Mouse (Mus musculus): Measurements from ENCODE around the gene Socs3.

The Socs3 gene

DNA sequence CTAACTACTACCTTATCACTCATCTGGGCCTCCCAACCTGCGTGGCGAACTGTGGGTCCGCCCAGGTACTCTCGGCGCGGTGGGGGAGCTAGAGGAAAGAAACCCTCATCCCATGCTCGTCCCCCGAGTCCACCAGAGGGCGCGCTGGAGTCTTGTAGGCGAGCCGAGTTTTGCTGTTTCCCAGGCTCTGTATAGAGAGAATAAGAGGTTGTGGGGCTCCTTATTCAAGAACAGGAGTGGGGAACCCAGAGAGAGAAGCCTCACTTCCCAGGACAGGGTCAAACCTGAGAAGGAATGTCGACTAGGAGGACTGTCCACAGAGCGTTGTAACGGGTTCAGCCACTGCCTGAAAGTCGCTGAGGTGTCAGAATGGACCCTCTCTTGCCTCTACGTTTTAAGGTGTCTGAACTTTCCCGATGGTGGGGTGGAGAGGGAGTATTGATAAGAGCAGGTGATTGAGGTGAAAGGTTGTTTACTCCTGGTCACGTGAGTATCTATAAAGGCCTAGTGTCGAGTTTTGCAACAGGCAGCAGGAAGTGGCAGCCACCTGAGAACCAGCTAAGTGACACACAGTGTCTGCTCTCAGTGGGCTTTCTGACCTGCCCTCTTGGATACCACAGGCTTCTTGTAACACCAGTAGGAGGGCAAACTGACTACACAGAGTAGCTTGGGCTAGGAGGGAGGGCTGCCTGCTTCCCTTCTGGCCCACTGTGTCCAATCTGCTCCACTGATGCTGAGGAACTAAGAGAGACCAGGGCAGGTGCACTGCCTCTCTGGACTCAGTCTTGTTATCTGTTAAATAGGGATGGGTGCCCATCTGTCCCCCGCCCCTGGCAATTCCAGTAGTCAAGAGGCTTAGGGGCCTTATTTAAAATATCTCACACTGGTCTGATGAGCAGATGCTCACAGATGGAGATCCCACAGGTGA, at the start of gene Socs3:
Gene Socs3 (minus strand): TSS at position 103 of the 928 bp plus-strand sequence.
- DNase-seq (ENCODE audit: low read depth, low spot score): peak; percentile 92
- no peaks in the 10 kb centered on the region for H3K27me3 ChIP-seq (ENCODE audit: control insufficient read depth, insufficient read depth, low read length, poor library complexity, severe bottlenecking)
- H3K36me3 ChIP-seq (ENCODE audit: control insufficient read depth, insufficient read depth, low read length, poor library complexity, severe bottlenecking): no peaks in the 10 kb centered on the region

DNA sequence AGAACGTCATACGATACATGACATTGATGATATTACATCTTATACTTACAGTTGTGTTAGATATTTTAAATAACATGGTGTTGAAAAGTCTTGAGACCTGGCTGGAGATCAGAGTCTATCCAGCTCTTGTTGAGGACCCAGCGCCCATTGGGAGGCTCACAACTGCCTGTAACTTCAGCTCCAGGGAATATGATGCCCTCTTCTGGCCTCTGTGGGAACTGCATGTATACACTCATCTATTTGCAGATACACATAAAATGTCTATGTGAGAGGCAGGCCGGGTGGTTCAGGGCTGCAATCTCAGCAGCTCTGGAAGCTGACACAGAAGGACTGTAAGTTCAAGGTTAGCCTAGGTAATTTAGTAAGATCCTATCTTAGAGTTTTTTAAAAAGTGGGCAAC, 48.5 kb upstream of the Socs3 start:
- DNase-seq (ENCODE audit: low read depth, low spot score): peak; percentile 56
- H3K36me3 ChIP-seq (ENCODE audit: control insufficient read depth, insufficient read depth, low read length, poor library complexity, severe bottlenecking): peaks cover 3% of the 10 kb centered on the region; the same call in 1 of the 2 replicates

DNA sequence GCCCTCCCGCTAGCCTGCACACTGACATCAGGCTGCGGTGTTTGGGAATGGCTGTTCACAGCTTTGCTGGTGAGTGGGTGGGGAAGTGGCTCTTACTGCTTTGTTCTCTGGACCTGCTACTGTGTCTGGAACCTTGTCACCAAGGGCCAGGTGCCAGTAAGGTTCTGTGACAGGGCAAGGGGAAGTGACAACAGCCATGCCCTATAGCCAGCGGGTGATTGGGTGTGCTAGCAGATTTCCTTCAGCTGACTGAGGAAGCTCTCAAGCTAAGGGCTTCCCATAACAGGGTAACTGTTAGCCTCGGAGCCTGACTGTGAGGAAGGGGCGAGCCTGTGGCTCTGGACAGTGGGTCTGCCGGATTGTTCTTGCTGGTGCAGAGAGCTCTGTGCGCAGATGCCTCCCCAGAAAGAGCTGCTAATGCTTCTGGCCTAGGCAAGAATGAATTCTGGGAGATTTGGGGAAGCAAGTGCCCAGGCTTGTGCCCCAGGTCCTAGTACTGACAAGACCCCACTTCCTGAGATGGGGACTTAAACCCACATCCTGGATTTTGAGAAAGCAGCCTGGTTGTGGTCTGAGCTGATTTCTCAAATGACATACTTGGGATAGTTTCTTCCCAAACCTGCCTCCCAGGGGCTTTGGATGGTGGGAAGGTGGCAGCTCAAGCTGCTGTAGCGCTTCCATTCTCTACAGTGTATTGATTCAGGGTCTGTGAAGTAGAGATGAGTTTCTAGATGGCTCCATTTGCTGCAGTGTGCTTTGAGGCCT, 45.7 kb upstream of the Socs3 start:
- H3K27me3 ChIP-seq (ENCODE audit: control insufficient read depth, insufficient read depth, low read length, poor library complexity, severe bottlenecking): no peaks in the 10 kb centered on the region
- peak; percentile 71 for DNase-seq (ENCODE audit: low read depth, low spot score)
- peaks cover 3% of the 10 kb centered on the region; the same call in 1 of the 2 replicates for H3K36me3 ChIP-seq (ENCODE audit: control insufficient read depth, insufficient read depth, low read length, poor library complexity, severe bottlenecking)

More for the DNA sequence above, 48.5 kb upstream of the Socs3 start:
- H3K27me3 ChIP-seq (ENCODE audit: control insufficient read depth, insufficient read depth, low read length, poor library complexity, severe bottlenecking): no peaks in the 10 kb centered on the region

DNA sequence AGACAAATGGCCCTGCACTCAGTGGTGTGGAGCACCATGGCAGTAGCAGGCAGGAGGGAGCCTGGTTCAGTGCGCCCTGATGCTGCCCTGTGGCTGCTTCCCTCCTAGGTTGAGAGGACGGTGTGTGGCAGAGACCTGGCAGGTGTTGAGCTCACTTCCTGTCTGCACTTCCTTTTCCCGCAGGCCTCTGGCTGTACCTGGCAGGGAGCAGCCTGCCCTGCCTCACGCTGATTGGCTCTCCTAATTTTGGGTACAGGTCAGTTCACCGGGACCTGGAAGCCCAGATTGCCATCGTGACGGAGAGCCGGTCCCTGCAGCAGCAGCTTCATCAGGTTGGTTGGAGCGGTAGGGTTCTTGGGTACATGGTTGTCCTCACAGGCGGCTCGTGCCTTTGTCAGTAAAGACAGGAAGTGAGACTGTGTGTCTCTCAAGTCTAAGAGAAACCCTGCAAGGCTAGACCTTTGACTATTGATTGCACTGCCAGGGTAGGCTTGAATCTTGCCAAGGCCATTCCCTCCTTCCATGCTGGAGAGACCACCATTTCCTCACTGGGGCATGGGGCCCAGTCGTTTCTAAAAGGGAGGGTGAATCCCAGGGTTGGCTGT, 44.6 kb upstream of the Socs3 start:
- Histone ChIP-seq H3K36me3 (ENCODE audit: control insufficient read depth, insufficient read depth, low read length, poor library complexity, severe bottlenecking) (peaks cover 3% of the 10 kb centered on the region; the same call in 1 of the 2 replicates), H3K27me3 (ENCODE audit: control insufficient read depth, insufficient read depth, low read length, poor library complexity, severe bottlenecking) (no peaks in the 10 kb centered on the region)
- DNase-seq (ENCODE audit: low read depth, low spot score): peak; percentile 64

DNA sequence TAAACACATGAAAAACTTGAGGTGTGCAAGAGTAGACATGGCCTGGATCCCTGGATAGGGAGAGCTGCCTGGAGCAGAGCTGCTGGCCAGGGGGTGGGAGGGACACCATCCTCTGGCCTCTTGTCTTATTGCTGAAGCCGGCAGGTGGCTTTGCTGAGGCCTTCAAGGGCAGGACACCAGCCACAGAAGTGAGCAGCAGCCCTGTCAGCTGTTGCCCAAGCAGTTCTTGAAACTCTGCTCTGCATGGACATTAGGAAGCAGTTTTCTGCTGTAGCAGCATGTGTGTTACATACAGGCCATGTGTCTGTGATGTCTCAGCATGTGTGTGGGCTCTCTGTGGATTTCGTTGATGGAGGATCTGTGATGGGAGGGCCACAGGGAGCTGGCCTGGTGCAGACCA, 43.5 kb upstream of the Socs3 start:
- Histone ChIP-seq H3K27me3 (ENCODE audit: control insufficient read depth, insufficient read depth, low read length, poor library complexity, severe bottlenecking) (no peaks in the 10 kb centered on the region), H3K36me3 (ENCODE audit: control insufficient read depth, insufficient read depth, low read length, poor library complexity, severe bottlenecking) (peaks cover under 1% of the 10 kb centered on the region; the same call in 1 of the 2 replicates)
- DNase-seq (ENCODE audit: low read depth, low spot score): no peak

DNA sequence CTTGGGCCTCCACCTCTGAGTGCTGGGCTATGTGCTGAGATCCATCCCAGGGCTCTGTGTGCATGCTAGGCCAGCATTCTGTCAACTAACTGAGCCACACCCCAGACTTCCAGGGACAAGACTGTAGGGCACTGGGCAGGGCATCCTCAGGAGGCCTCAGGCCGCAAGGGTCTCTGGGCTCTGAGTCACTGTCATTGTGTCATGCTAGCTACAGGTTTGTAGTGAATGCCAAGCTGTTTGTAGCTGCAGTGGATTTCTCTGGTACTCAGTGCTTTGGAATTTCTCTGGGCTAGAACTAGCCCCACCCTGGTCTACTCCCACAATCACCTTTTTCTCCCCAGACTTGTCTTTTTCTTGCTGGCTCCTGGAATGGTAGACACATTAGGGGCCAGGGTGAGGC, 42.7 kb upstream of the Socs3 start:
- Histone ChIP-seq H3K27me3 (ENCODE audit: control insufficient read depth, insufficient read depth, low read length, poor library complexity, severe bottlenecking) (no peaks in the 10 kb centered on the region), H3K36me3 (ENCODE audit: control insufficient read depth, insufficient read depth, low read length, poor library complexity, severe bottlenecking) (no peaks in the 10 kb centered on the region)
- no peak for DNase-seq (ENCODE audit: low read depth, low spot score)

DNA sequence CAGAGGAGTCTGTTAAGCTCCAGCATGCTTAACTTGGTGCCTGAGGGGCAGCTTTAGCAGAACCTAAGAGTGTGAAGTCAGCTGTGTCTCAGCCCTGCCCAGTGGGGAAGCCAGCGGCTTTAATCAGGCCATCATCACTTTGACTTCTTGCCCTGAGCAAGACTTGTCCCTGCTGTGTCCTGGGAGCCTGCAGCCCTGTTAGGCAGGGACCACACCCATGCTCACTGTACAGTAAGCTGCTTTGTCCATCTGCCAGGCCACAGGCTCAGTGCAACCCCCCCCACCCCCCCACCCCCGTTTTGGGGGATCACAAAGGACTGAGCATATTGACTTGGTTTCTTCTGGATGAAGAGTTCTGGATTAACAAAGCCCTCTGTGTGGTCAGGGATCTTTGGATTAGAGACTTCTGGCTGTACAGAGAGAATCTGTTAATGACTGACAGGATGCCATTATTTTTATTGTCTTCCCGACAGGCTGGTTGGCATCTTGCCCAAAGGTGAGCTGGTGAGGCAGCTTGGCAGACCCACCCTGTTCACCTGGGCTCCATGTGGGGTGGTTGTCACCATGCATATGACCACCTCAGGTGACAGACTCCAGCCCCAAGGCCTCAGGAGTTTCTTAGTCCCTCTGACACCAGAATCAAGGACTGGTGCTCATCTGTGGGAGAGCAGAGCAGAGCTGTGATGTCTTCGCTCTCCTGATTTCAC, 40.2 kb upstream of the Socs3 start:
- no peak for DNase-seq (ENCODE audit: low read depth, low spot score)
- Histone ChIP-seq H3K36me3 (ENCODE audit: control insufficient read depth, insufficient read depth, low read length, poor library complexity, severe bottlenecking) (peaks cover 5% of the 10 kb centered on the region), H3K27me3 (ENCODE audit: control insufficient read depth, insufficient read depth, low read length, poor library complexity, severe bottlenecking) (no peaks in the 10 kb centered on the region)

DNA sequence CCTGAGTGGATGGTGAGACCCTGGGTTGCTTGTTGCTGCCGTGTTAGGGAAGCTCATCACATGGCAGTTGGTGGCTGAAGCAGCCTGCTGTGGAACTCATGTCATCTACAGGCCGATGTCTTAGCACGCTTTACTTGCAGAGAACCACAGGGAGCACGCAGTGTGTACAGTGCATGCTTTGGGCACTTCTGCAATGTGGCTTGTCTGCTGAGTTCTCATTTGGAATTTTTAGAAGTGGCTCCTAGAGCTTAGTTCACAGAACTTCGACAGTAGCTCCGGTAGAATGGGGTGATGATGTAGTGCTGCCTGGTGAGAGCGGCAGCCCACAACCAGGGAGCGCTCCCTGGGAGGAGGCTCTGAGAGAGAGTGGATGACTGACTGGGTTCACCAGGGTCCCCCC, 39.0 kb upstream of the Socs3 start:
- H3K27me3 ChIP-seq (ENCODE audit: control insufficient read depth, insufficient read depth, low read length, poor library complexity, severe bottlenecking): no peaks in the 10 kb centered on the region
- peaks cover 5% of the 10 kb centered on the region for H3K36me3 ChIP-seq (ENCODE audit: control insufficient read depth, insufficient read depth, low read length, poor library complexity, severe bottlenecking)
- no peak for DNase-seq (ENCODE audit: low read depth, low spot score)

DNA sequence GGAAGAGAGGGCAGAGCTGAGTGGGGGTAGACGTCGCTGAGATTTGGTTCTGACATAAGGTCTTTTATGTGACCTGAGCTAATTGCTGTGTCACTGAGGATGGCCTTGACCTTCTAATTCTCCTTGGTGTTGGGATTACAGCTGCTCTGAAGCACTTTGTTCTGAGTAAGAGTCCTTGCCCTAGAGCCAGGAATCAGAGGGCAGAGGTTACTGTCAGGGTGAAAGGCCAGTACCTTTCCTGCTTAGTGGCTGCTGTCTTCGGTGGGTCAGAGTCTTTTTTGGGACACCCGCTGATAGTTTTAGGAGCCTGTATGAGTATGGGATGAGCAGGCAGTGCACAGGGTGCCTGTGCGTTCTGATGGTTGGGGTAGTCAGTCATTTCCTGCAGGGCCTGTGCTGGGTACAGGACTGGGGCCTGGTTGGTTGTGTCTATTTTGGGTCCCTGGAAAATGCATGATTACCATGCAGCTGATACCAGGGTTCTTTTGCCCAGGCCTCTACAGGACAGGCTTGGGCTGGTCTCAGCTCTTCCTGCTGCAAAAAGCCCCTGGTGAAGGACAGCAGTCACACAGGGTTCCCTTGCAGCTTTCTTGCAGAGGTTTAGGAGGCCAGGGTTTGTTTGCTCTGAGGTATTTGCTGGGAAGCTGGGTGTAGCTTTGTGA, 38.4 kb upstream of the Socs3 start:
- peaks cover 11% of the 10 kb centered on the region for H3K36me3 ChIP-seq (ENCODE audit: control insufficient read depth, insufficient read depth, low read length, poor library complexity, severe bottlenecking)

DNA sequence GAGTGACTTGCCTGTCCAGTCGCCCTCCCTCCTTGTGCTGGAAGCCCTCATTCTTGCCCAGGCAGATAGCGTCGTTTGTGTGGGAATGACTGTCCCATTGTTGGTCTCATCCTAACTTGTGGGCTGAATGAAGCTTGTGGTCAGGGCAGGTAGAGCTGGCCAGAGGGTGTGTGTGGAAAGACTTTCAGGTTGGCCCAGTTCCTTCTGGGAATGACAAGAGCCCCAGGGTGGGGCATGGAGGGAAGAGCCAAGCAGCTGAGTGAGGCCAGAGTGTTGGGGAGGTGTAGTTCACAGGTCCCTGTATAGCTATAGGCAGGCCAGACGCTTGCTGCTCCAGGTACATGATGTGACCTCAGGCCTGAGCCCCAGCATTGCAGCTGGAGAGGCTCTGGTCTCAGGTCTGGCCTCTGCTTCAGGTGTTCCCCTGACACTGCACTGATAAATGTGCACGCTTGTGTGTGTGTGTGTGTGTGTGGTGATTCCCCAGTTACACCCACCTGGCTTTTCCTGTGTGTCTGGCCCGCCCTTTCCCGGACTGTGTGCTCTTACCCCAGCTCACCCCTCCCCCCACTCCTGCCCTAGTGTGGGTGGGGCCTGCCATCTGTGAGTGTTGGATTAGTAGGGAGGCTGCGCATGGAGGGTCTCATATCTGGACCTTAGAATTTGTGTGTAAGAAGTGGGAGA, 37.8 kb upstream of the Socs3 start:
- no peaks in the 10 kb centered on the region for H3K27me3 ChIP-seq (ENCODE audit: control insufficient read depth, insufficient read depth, low read length, poor library complexity, severe bottlenecking)
- H3K36me3 ChIP-seq (ENCODE audit: control insufficient read depth, insufficient read depth, low read length, poor library complexity, severe bottlenecking): peaks cover 11% of the 10 kb centered on the region
- no peak for DNase-seq (ENCODE audit: low read depth, low spot score)

More for the DNA sequence above, 38.4 kb upstream of the Socs3 start:
- no peak for DNase-seq (ENCODE audit: low read depth, low spot score)
- no peaks in the 10 kb centered on the region for H3K27me3 ChIP-seq (ENCODE audit: control insufficient read depth, insufficient read depth, low read length, poor library complexity, severe bottlenecking)

DNA sequence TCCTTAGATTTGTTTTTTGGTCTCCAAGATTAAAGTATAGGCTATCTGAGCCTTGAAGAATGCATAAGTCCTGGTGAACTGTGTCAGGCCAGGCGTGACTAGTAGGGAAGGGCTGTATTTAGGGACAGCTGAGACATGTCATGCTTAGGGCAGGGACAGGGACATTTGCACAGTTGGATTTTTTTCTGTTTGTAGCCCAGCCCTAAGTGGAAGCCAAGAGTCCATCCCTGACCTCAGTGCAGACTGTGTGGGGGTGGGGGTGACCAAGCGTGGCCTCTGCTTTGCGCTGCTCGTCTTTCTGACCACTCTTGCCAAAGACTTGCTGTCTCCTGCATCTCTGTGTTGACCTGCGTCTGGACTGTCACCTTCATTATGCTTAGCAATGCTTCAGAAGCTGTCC, 34.4 kb upstream of the Socs3 start:
- DNase-seq (ENCODE audit: low read depth, low spot score): no peak
- Histone ChIP-seq H3K27me3 (ENCODE audit: control insufficient read depth, insufficient read depth, low read length, poor library complexity, severe bottlenecking) (no peaks in the 10 kb centered on the region), H3K36me3 (ENCODE audit: control insufficient read depth, insufficient read depth, low read length, poor library complexity, severe bottlenecking) (peaks cover 17% of the 10 kb centered on the region)

DNA sequence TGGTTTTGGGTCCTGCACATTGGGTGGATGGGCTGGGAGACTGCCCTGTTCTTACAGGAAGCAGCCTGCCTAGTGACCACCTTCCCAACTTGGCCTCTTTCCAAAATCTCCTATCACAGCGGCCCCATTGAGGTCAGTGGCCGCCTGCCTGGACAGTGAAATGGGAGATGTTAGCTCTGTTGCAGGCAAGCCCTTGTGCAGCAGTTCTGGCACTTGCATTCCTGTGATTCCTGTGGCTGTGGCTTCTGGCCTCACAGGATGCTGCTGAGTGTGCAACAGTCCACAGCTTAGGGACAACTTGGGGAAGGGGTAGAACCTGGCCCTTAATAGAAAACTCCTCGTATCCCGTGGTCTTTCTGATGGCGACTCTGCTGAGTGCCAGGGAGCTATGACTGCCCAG, 33.9 kb upstream of the Socs3 start:
- Histone ChIP-seq H3K27me3 (ENCODE audit: control insufficient read depth, insufficient read depth, low read length, poor library complexity, severe bottlenecking) (no peaks in the 10 kb centered on the region), H3K36me3 (ENCODE audit: control insufficient read depth, insufficient read depth, low read length, poor library complexity, severe bottlenecking) (peaks cover 17% of the 10 kb centered on the region)
- no peak for DNase-seq (ENCODE audit: low read depth, low spot score)

DNA sequence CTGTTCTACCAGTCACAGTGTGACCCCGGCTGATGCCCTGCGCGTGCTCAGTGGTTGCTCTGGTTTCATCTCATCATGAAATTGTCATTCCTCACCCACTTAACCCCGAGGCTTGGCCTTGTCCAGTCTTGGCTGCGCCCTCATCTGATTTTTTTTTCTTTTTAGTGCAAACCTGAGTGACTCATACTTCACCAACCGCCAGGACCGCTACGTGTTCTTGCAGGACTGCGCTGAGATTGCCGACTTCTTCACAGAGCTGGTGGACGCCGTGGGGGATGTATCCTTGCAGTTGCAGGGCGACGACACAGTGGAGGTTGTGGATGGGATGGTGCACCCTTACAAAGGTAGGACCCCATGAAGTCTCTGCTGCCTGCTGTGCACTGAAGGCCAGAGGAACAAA, 33.3 kb upstream of the Socs3 start:
- DNase-seq (ENCODE audit: low read depth, low spot score): no peak
- Histone ChIP-seq H3K27me3 (ENCODE audit: control insufficient read depth, insufficient read depth, low read length, poor library complexity, severe bottlenecking) (no peaks in the 10 kb centered on the region), H3K36me3 (ENCODE audit: control insufficient read depth, insufficient read depth, low read length, poor library complexity, severe bottlenecking) (peaks cover 17% of the 10 kb centered on the region)

Measured in splenic B cell, adult 2 months (primary cell).